21 mouse cellular contexts compared by ENCODE assay signal in the genomic region with DNA sequence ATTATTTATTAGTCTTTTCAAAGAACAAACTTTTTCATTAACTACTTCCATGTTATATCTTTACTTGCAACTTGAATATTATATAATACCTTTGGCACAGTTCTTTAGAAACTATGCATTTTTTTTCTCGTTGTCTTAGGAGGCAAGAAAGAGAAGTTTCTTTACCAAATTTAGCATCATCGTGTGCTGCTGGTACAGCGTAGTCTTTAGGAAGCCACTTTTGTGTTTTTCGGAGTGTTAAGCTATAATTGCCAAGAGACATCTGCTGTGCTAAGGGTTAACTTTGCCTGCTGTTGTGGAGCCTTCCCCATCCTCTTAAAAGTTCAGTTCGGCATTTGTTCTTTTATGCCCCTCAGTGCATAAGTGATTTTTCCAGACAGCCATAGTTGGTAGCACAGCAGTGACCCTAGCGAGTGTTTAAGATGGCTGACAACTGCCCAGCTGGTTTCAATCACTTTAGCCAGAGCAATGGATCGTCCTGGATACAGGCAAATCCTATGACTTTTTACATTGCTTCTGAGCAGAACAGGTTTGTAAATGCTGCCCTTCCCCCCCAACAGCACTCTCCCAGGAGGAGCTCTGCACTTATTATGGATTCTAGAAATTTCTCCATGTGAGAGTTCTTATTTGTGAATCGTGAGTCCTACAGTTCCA.
DNase-seq lines count a peak whose midpoint lies in the region; ATAC-seq and TF ChIP-seq lines count a peak whose summit lies in the region.
"Had no signal": no experiment of that assay in that cellular context is flagged by ENCODE, and none has a peak within 500 bp of the region (broad histone marks: within the 10 kb centered on the region; RNA-seq: fewer than 3 reads in every experiment).

No protein-coding gene starts in this region.

- no peaks in the 10 kb centered on the region for H3K9me3 ChIP-seq in kidney, postnatal 0 days (replicated peaks; ENCODE audit: low read length)
- no peaks in the 10 kb centered on the region for H3K9me3 ChIP-seq in limb, embryonic 10.5 days (replicated peaks)
- H3K9me3 ChIP-seq: hindbrain, embryonic 13.5 days; intestine, embryonic 15.5 days; limb, embryonic 15.5 days; midbrain, embryonic 10.5 days had no signal

- no peak for ATAC-seq in kidney, postnatal 0 days (replicated peaks; ENCODE audit: low FRiP score, low read depth)
- ATAC-seq in granulocyte monocyte progenitor cell, adult 5-6 weeks (replicated peaks; ENCODE audit: poor library complexity, severe bottlenecking) = no peak
- ATAC-seq: forebrain, embryonic 16.5 days; intestine, embryonic 15.5 days had no signal

- WGBS in kidney, postnatal 0 days = 59% methylated on average over 8 of the region's 8 CpGs
- WGBS in kidney, adult 2 months = 72% methylated on average over 8 of the region's 8 CpGs
- 61% methylated on average over 8 of the region's 8 CpGs for WGBS in limb, embryonic 10.5 days

- DNase-seq in kidney, postnatal 0 days (ENCODE audit: low spot score) = peak; percentile 33
- no peak for DNase-seq in kidney, adult 2 months
- DNase-seq in brain, adult 2 months (ENCODE audit: low read depth, low spot score) = peak; percentile 62
- peak; percentile 55 for DNase-seq in embryo, embryonic 10.5 days (ENCODE audit: low spot score)
- DNase-seq in limb, embryonic 10.5 days (ENCODE audit: low spot score) = peak; percentile 64
- no peak for DNase-seq in adrenal gland, postnatal 10 days
- no peak for DNase-seq in layer of hippocampus, postnatal 10 days (ENCODE audit: low spot score in 2 of 2)
- DNase-seq: adrenal gland, postnatal 14 days; B cell, adult 2 months; cerebellum, adult 2 months; gastrocnemius, postnatal 10 days; thymus, adult 2 months had no signal

- no peak for TF ChIP-seq CTCF in kidney, postnatal 0 days (IDR thresholded peaks at IDR 0.05; ENCODE audit: low read depth)
- no peak for TF ChIP-seq CTCF in kidney, adult 2 months (conservative IDR thresholded peaks at IDR 0.05; ENCODE audit: insufficient read depth, insufficient read length, low read depth, low read length)

- no peaks in the 10 kb centered on the region for H3K36me3 ChIP-seq in kidney, postnatal 0 days (ENCODE audit: insufficient read depth, low read length)
- H3K36me3 ChIP-seq in kidney, adult 2 months (ENCODE audit: control insufficient read depth, insufficient read depth, low read length) = no peaks in the 10 kb centered on the region
- H3K36me3 ChIP-seq in limb, embryonic 10.5 days = no peaks in the 10 kb centered on the region
- H3K36me3 ChIP-seq: hindbrain, embryonic 13.5 days; intestine, embryonic 15.5 days; limb, embryonic 15.5 days; midbrain, embryonic 10.5 days had no signal

- no peak overlapping the region for H3K9ac ChIP-seq in kidney, postnatal 0 days (ENCODE audit: low read depth, low read length)
- H3K9ac ChIP-seq: hindbrain, embryonic 13.5 days; intestine, embryonic 15.5 days; limb, embryonic 15.5 days had no signal

- TF ChIP-seq POLR2A in kidney, adult 2 months (IDR thresholded peaks at IDR 0.05; ENCODE audit: low read depth, low read length) = no peak

- no peaks in the 10 kb centered on the region for H3K27me3 ChIP-seq in kidney, postnatal 0 days (ENCODE audit: insufficient read depth, low read length)
- H3K27me3 ChIP-seq in kidney, adult 2 months (replicated peaks; ENCODE audit: control insufficient read depth, insufficient read depth, low read length) = no peaks in the 10 kb centered on the region
- H3K27me3 ChIP-seq in limb, embryonic 10.5 days (ENCODE audit: low read depth, poor library complexity, severe bottlenecking) = 0 out of 2 replicates have a peak, but pooled peaks cover 6% of the 10 kb centered on the region
- H3K27me3 ChIP-seq: hindbrain, embryonic 13.5 days; intestine, embryonic 15.5 days; limb, embryonic 15.5 days had no signal

- no peaks in the 10 kb centered on the region for H3K4me1 ChIP-seq in kidney, postnatal 0 days (replicated peaks; ENCODE audit: insufficient read depth, low read length)
- H3K4me1 ChIP-seq in kidney, adult 2 months (ENCODE audit: control insufficient read depth, insufficient read depth, low read length) = no peaks in the 10 kb centered on the region
- peaks cover 22% of the 10 kb centered on the region for H3K4me1 ChIP-seq in limb, embryonic 10.5 days
- H3K4me1 ChIP-seq: hindbrain, embryonic 13.5 days; intestine, embryonic 15.5 days had no signal

- H3K4me2 ChIP-seq in kidney, postnatal 0 days (ENCODE audit: low read length) = no peak overlapping the region
- H3K4me2 ChIP-seq: hindbrain, embryonic 13.5 days; intestine, embryonic 15.5 days; limb, embryonic 15.5 days had no signal

- no peak overlapping the region for H3K4me3 ChIP-seq in kidney, postnatal 0 days (replicated peaks; ENCODE audit: low read depth, low read length)
- no peak overlapping the region for H3K4me3 ChIP-seq in kidney, adult 2 months (ENCODE audit: insufficient read depth, low read depth, low read length)
- no peak overlapping the region for H3K4me3 ChIP-seq in limb, embryonic 10.5 days
- H3K4me3 ChIP-seq: erythroblast, embryonic 14.5 days; hindbrain, embryonic 13.5 days; intestine, embryonic 15.5 days; layer of hippocampus, adult 2 months; left cerebral cortex, adult 2 months; limb, embryonic 15.5 days; midbrain, embryonic 10.5 days had no signal

- H3K27ac ChIP-seq in kidney, postnatal 0 days = no peak overlapping the region
- H3K27ac ChIP-seq in kidney, adult 2 months (ENCODE audit: insufficient read depth, low read depth, low read length) = no peak overlapping the region
- peak overlapping the region; percentile 21; the same call in 1 of the 2 replicates for H3K27ac ChIP-seq in limb, embryonic 10.5 days
- H3K27ac ChIP-seq: hindbrain, embryonic 13.5 days; intestine, embryonic 15.5 days; layer of hippocampus, adult 2 months; left cerebral cortex, adult 2 months; limb, embryonic 15.5 days; midbrain, embryonic 10.5 days had no signal

Comparison
In these comparisons a context has a peak if more than half of its experiments do, and no peak if none do; other contexts are left out.
1. DNase-seq: peak in kidney, postnatal 0 days (single experiment), brain, adult 2 months (single experiment), embryo, embryonic 10.5 days (single experiment) and limb, embryonic 10.5 days (single experiment); none in kidney, adult 2 months (single experiment), adrenal gland, postnatal 10 days (single experiment) and layer of hippocampus, postnatal 10 days (0 of 2).